Mouse (Mus musculus): ENCODE results near the gene Fam47e. TPM values are rescaled to one million over a fixed set of nuclear protein-coding genes. Genes with fewer than 3 reads are reported as not detected.
A peak's percentile ranks its signal among the peaks of the same experiment; 100 is the strongest.
"Not testable (repeated sequence)": the region's sequence is repeated elsewhere in the genome, so short reads cannot be mapped to it uniquely, and the experiment has no call there.

The Fam47e gene
- 0.38 and 0.52 TPM in 2 replicates for polyA plus RNA-seq (2014; fragmentation: Nextera tagmentation; extraction: Ambion mirVana)

DNA sequence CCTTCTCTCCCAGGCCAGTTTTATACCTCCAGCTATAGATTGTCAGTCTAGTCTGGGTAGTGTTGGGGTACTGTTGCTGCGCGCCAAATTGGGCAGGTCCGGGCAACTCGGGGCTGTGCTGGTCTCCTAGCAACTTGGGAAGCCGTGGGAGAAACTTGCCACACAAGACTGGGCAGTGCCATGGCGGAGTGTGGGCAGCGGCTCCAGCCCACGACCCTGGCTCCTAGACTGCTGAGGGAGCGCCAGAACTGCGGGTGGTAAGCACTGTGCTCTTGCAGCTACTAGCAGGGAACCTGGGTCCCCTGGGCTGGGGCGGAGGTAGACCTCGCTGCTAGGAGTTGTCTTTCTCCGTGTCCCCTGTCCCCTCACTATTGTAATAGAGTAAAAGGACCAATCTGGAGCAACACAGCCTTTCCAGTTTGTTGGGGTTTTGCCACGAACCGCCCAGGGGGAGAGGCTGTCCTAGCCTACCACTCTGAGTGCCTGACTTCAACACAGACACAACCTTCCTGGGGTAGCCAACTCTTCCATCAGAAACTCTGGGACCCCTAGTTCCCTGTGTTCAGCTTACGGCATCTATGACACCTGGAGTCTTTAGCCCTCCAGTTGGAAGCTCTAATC, at the start of gene Fam47e:
TSS of gene Fam47e (plus strand) at position 179 of the 621 bp plus-strand sequence.
- WGBS, result 71% methylated on average over 16 of the region's 16 CpGs
- Histone ChIP-seq H3K4me2 (no peak within 1 kb of the TSS), H3K27ac (ENCODE audit: low read depth, low read length) (no peak within 1 kb of the TSS), H3K9me3 (ENCODE audit: control insufficient read depth, low read length) (no peaks in the 10 kb centered on the region), H3K27me3 (replicated peaks; ENCODE audit: control insufficient read depth, insufficient read depth, low read length) (no peaks in the 10 kb centered on the region), H3K9ac (ENCODE audit: low read depth, low read length) (no peak within 1 kb of the TSS), H3K36me3 (ENCODE audit: control insufficient read depth, insufficient read depth, low read length) (no peaks in the 10 kb centered on the region), H3K4me3 (ENCODE audit: low read depth, low read length) (no peak within 1 kb of the TSS), H3K4me1 (replicated peaks; ENCODE audit: control insufficient read depth, insufficient read depth, low read length) (no peaks in the 10 kb centered on the region)
- ATAC-seq (replicated peaks; ENCODE audit: low FRiP score) (no peak), DNase-seq (ENCODE audit: low spot score) (no peak)

DNA sequence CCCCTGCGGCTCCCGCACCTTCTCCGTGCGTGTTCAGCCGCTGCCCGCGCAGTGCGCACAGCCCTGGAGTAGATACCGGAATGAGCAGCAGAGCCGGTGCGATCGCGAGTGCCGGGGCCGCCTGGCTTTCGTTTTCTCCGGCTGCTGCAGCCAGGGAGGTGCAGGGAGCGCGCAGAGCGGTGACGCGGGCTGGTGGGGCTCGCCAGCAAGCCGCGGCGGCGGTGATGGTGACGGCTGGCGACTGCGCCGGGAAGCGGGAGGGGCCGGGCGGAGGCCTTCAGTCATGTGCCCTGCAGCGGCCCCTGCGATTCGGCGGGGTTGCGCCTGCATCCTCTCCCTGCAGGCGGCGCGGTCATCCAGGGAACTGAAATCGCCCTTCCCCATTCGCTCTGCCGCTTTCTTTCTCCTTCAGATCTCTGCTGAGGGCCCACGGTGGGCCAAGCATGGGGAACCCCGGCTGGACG, 49.4 kb upstream of the Fam47e start:
- Histone ChIP-seq H3K36me3 (ENCODE audit: control insufficient read depth, insufficient read depth, low read length) (no peaks in the 10 kb centered on the region), H3K4me3 (ENCODE audit: low read depth, low read length) (peak overlapping the region; percentile 60), H3K4me1 (replicated peaks; ENCODE audit: control insufficient read depth, insufficient read depth, low read length) (peaks cover 11% of the 10 kb centered on the region), H3K9ac (ENCODE audit: low read depth, low read length) (peak overlapping the region; percentile 68), H3K9me3 (ENCODE audit: control insufficient read depth, low read length) (no peaks in the 10 kb centered on the region), H3K4me2 (peak overlapping the region; percentile 87), H3K27me3 (replicated peaks; ENCODE audit: control insufficient read depth, insufficient read depth, low read length) (no peaks in the 10 kb centered on the region), H3K27ac (ENCODE audit: low read depth, low read length) (peak overlapping the region; percentile 44)
- DNase-seq (ENCODE audit: low spot score) (peak; percentile 89), ATAC-seq (replicated peaks; ENCODE audit: low FRiP score) (peak; percentile 94)
- 1% methylated on average over 39 of the region's 48 CpGs for WGBS

DNA sequence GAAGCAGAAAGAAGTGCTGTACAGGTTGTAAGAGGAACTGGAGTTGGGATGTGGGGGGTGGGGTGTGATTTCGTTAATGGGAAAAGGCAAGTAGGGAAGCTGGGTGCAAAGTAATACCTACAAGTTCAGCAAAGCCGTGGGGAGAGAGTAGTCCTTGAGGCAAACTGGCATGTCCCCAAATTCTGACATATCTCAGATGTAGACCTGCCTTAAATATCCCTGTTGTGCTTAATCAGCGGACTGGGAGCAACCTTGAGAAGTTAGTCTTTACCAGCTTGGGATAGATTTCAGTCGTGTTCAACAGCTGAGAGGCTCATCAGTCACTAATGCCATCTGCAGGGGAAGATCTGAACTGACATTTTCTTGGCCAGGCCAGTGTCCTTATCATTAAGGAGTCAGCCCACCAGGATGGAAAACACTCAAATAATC, 48.6 kb upstream of the Fam47e start:
- ATAC-seq (replicated peaks; ENCODE audit: low FRiP score) (no peak; the same call in 1 of the 2 replicates), DNase-seq (ENCODE audit: low spot score) (no peak)
- Histone ChIP-seq H3K9ac (ENCODE audit: low read depth, low read length) (peak overlapping the region; percentile 59), H3K4me1 (replicated peaks; ENCODE audit: control insufficient read depth, insufficient read depth, low read length) (peaks cover 11% of the 10 kb centered on the region), H3K27me3 (replicated peaks; ENCODE audit: control insufficient read depth, insufficient read depth, low read length) (no peaks in the 10 kb centered on the region), H3K9me3 (ENCODE audit: control insufficient read depth, low read length) (no peaks in the 10 kb centered on the region), H3K36me3 (ENCODE audit: control insufficient read depth, insufficient read depth, low read length) (no peaks in the 10 kb centered on the region), H3K4me3 (ENCODE audit: low read depth, low read length) (peak overlapping the region; percentile 60), H3K4me2 (peak overlapping the region; percentile 87), H3K27ac (ENCODE audit: low read depth, low read length) (no peak overlapping the region)
- WGBS, result 33% methylated on average over 4 of the region's 4 CpGs

DNA sequence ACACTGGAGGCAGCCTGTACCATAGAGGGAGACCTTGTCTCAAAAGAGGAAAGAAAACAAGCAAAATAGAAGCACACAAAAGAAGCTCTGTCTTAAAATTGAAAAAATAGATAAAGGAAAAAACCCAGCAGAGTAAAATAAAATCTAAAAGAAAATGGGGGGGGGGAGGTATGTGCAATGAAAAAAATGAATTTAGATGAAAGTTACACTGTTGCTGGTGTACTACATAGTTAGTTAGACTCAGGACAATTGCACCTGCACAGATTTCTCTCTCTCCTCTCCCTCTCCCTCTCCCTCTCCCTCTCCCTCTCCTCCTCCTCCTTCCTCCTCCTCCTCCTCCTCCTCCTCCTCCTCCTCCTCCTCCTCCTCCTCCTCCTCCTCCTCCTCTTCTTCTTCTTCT, 48.1 kb upstream of the Fam47e start, which contains the start of gene Scarb2:
TSS of gene Scarb2 (minus strand) at position 101 of the 400 bp plus-strand sequence.
- Histone ChIP-seq H3K4me3 (ENCODE audit: low read depth, low read length) (peak within 1 kb of the TSS; percentile 60), H3K4me1 (replicated peaks; ENCODE audit: control insufficient read depth, insufficient read depth, low read length) (peaks cover 11% of the 10 kb centered on the region), H3K27ac (ENCODE audit: low read depth, low read length) (peak within 1 kb of the TSS; percentile 44; the same call in 1 of the 2 replicates), H3K9me3 (ENCODE audit: control insufficient read depth, low read length) (no peaks in the 10 kb centered on the region), H3K4me2 (peak within 1 kb of the TSS; percentile 87), H3K9ac (ENCODE audit: low read depth, low read length) (peak within 1 kb of the TSS; percentile 59), H3K36me3 (ENCODE audit: control insufficient read depth, insufficient read depth, low read length) (no peaks in the 10 kb centered on the region), H3K27me3 (replicated peaks; ENCODE audit: control insufficient read depth, insufficient read depth, low read length) (no peaks in the 10 kb centered on the region)
- DNase-seq (ENCODE audit: low spot score), result no peak
- no peak for ATAC-seq (replicated peaks; ENCODE audit: low FRiP score)

DNA sequence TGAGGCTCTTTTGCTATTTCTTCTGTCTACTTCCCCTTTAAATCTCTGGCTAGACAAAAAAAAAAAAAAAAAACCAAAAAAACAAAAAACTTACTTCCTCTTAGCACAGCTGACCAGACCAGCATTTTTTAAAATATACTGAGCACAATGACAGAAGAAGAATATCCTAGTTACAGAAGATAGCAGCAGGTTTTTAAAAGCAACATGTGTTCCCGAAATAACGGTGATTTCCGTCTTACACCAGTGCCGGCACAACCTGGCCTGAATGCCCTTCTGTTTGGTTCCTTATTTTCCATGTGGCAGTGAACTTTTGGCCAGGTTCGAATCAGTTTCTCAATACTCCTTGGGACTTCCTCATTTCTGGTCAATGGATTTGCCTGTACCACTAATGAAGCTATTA, 46.0 kb upstream of the Fam47e start:
- ATAC-seq (replicated peaks; ENCODE audit: low FRiP score) (no peak), DNase-seq (ENCODE audit: low spot score) (no peak)
- H3K27ac ChIP-seq (ENCODE audit: low read depth, low read length), result no peak overlapping the region
- H3K4me3 ChIP-seq (ENCODE audit: low read depth, low read length), result no peak overlapping the region
- H3K9me3 ChIP-seq (ENCODE audit: control insufficient read depth, low read length), result no peaks in the 10 kb centered on the region
- 57% methylated on average over 5 of the region's 5 CpGs for WGBS
- no peak overlapping the region for H3K4me2 ChIP-seq
- H3K4me1 ChIP-seq (replicated peaks; ENCODE audit: control insufficient read depth, insufficient read depth, low read length), result peaks cover 8% of the 10 kb centered on the region
- H3K36me3 ChIP-seq (ENCODE audit: control insufficient read depth, insufficient read depth, low read length), result no peaks in the 10 kb centered on the region
- H3K9ac ChIP-seq (ENCODE audit: low read depth, low read length), result no peak overlapping the region
- no peaks in the 10 kb centered on the region for H3K27me3 ChIP-seq (replicated peaks; ENCODE audit: control insufficient read depth, insufficient read depth, low read length)

DNA sequence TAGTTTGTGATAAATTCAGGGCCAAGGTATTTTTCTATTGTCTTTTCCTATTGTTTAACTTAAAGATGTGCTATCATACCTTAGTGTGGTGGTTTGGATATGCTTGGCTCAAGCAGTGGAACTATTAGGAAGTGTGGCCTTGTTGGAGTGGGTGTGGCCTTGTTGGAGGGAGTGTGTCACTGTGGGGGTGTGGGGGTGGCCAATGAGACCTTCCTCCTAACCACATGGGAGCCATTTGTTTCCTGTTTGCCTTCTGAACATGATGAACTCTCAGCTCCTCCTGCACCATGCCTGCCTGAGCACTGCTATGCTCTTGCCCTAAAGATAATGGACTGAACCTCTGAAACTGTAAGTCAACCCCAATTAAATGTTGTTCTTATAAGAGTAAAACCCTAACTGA, 43.6 kb upstream of the Fam47e start:
- H3K4me1 ChIP-seq (replicated peaks; ENCODE audit: control insufficient read depth, insufficient read depth, low read length), result peaks cover 2% of the 10 kb centered on the region
- no peak overlapping the region for H3K27ac ChIP-seq (ENCODE audit: low read depth, low read length)
- DNase-seq (ENCODE audit: low spot score), result no peak
- no peak overlapping the region for H3K9ac ChIP-seq (ENCODE audit: low read depth, low read length)
- no peaks in the 10 kb centered on the region for H3K9me3 ChIP-seq (ENCODE audit: control insufficient read depth, low read length)
- H3K4me2 ChIP-seq, result no peak overlapping the region
- ATAC-seq (replicated peaks; ENCODE audit: low FRiP score), result no peak
- no peak overlapping the region for H3K4me3 ChIP-seq (ENCODE audit: low read depth, low read length)
- no peaks in the 10 kb centered on the region for H3K36me3 ChIP-seq (ENCODE audit: control insufficient read depth, insufficient read depth, low read length)
- H3K27me3 ChIP-seq (replicated peaks; ENCODE audit: control insufficient read depth, insufficient read depth, low read length), result no peaks in the 10 kb centered on the region

DNA sequence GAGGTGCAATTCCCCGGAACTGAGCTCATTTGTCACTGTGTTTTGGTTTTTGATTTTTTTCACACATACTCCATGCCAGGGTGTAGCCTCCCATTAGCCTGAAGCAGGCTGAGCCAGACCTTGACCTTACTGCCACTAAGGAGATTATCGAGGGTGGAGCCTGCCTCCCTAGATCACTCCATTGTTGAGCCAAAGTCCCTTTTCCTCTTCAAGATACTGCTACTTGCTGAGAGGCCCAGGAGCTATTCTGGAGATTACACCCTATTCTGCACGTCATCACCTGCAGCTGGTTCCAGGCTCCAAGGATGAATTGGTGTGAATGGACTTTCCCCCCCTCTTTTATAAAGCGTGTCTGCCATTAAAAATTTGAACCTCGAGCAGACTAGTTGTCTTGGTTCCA, 42.8 kb upstream of the Fam47e start:
- Histone ChIP-seq H3K9ac (ENCODE audit: low read depth, low read length) (no peak overlapping the region), H3K27ac (ENCODE audit: low read depth, low read length) (no peak overlapping the region), H3K27me3 (replicated peaks; ENCODE audit: control insufficient read depth, insufficient read depth, low read length) (no peaks in the 10 kb centered on the region), H3K9me3 (ENCODE audit: control insufficient read depth, low read length) (no peaks in the 10 kb centered on the region), H3K4me1 (replicated peaks; ENCODE audit: control insufficient read depth, insufficient read depth, low read length) (no peaks in the 10 kb centered on the region), H3K4me3 (ENCODE audit: low read depth, low read length) (no peak overlapping the region), H3K36me3 (ENCODE audit: control insufficient read depth, insufficient read depth, low read length) (no peaks in the 10 kb centered on the region), H3K4me2 (no peak overlapping the region)
- WGBS, result 90% methylated on average over 5 of the region's 5 CpGs
- DNase-seq (ENCODE audit: low spot score) (no peak), ATAC-seq (replicated peaks; ENCODE audit: low FRiP score) (no peak)

DNA sequence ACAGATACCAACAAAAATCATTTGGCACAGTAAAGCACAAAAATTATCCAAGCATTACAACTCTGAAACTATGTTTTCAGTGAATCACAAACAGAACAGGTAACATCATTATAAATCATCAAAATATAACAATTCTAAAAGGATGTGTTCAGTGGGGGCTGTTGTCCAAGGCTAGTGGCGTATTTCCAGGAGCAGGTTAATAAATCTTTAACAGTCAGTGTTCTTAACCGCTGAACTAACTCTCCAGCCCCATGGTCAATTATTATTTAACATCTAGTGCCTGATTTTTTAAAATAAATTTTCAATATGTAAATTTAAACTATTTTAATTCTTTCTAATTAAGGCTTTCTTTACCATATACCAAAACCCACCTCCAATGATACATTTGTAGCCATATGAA, 33.7 kb upstream of the Fam47e start:
- ATAC-seq (replicated peaks; ENCODE audit: low FRiP score); DNase-seq (ENCODE audit: low spot score); H3K36me3 ChIP-seq (ENCODE audit: control insufficient read depth, insufficient read depth, low read length); H3K9ac ChIP-seq (ENCODE audit: low read depth, low read length); H3K27ac ChIP-seq (ENCODE audit: low read depth, low read length); H3K27me3 ChIP-seq (replicated peaks; ENCODE audit: control insufficient read depth, insufficient read depth, low read length); H3K4me2 ChIP-seq; H3K4me1 ChIP-seq (replicated peaks; ENCODE audit: control insufficient read depth, insufficient read depth, low read length); H3K4me3 ChIP-seq (ENCODE audit: low read depth, low read length); H3K9me3 ChIP-seq (ENCODE audit: control insufficient read depth, low read length): not testable (repeated sequence)
- 82% methylated on average over 2 of the region's 2 CpGs for WGBS

DNA sequence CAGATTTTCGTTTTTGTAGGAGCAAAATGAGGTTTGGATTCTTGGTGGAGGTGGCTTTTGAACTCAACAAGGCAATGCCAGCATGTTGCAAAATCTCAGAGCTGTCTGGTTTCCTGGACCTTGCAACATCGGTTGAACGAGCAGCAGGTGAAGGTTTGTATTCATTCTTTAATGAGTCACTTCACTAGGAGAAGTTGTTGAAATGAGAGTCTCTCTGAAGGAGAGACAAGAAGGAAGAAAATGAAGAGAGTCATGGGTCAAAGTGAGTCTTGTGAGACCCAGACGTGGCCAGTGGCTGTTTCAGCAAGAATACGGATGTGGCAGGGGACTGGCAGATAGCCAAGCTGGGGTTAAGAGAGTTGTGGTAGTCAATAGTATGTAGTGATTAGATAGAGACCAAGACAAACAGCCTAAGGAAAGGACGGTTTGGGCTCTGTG, 30.0 kb upstream of the Fam47e start:
- ATAC-seq (replicated peaks; ENCODE audit: low FRiP score), result no peak
- H3K36me3 ChIP-seq (ENCODE audit: control insufficient read depth, insufficient read depth, low read length), result no peaks in the 10 kb centered on the region
- H3K27ac ChIP-seq (ENCODE audit: low read depth, low read length), result no peak overlapping the region
- WGBS, result 52% methylated on average over 6 of the region's 6 CpGs
- H3K27me3 ChIP-seq (replicated peaks; ENCODE audit: control insufficient read depth, insufficient read depth, low read length), result no peaks in the 10 kb centered on the region
- no peaks in the 10 kb centered on the region for H3K4me1 ChIP-seq (replicated peaks; ENCODE audit: control insufficient read depth, insufficient read depth, low read length)
- no peak overlapping the region for H3K4me2 ChIP-seq
- no peaks in the 10 kb centered on the region for H3K9me3 ChIP-seq (ENCODE audit: control insufficient read depth, low read length)
- no peak for DNase-seq (ENCODE audit: low spot score)
- H3K4me3 ChIP-seq (ENCODE audit: low read depth, low read length), result no peak overlapping the region
- no peak overlapping the region for H3K9ac ChIP-seq (ENCODE audit: low read depth, low read length)

All from liver, embryonic 11.5 days (tissue).